Mouse (Mus musculus) stomach, postnatal 0 days (tissue): ENCODE data around the gene Zc3hav1l. TPM values are rescaled to one million over a fixed set of nuclear protein-coding genes. Genes with fewer than 3 reads are reported as not detected.

Experiments used
- ATAC-seq: fragments of 200-750 bp; cut with Nextera tagmentation; 2 replicates; pipeline ENCODE4 v1.8.0; 2017; ENCODE audit not compliant: low FRiP score, low TSS enrichment
- DNase-seq: peaks from one replicate; pipeline ENCODE4 v3.0.0-alpha.2; 2016; ENCODE audit warnings: low spot score
- H3K27ac ChIP-seq: fragments of 300-500 bp; sonication (generic); replicated peaks from 2 replicates; pipeline ENCODE4 v1.5.1; 2014; ENCODE audit warnings: mild to moderate bottlenecking, control low read depth
- H3K27me3 ChIP-seq: fragments of 300-500 bp; sonication (generic); 2 replicates; pipeline ENCODE4 v1.6.1; 2014; ENCODE audit warnings: low read length; ENCODE audit not compliant: control insufficient read depth, insufficient read depth
- H3K36me3 ChIP-seq: fragments of 300-500 bp; sonication (generic); 2 replicates; pipeline ENCODE4 v1.6.1; 2014; ENCODE audit warnings: low read length, mixed read lengths; ENCODE audit not compliant: control insufficient read depth, insufficient read depth
- H3K4me1 ChIP-seq: fragments of 300-500 bp; sonication (generic); replicated peaks from 2 replicates; pipeline ENCODE4 v1.6.1; 2014; ENCODE audit warnings: antibody characterized with exemption; ENCODE audit not compliant: control insufficient read depth, insufficient read depth
- H3K4me2 ChIP-seq: fragments of 300-500 bp; sonication (generic); replicated peaks from 2 replicates; pipeline ENCODE4 v1.6.1; 2014; ENCODE audit warnings: low read depth, mild to moderate bottlenecking, control low read depth, moderate library complexity
- H3K4me3 ChIP-seq: fragments of 300-500 bp; sonication (generic); 2 replicates; pipeline ENCODE4 v1.5.1; 2014; ENCODE audit warnings: low read depth, low read length, control low read depth
- H3K9ac ChIP-seq: fragments of 300-500 bp; sonication (generic); 2 replicates; pipeline ENCODE4 v1.6.1; 2014; ENCODE audit warnings: mild to moderate bottlenecking, low read length, control low read depth, mixed read lengths
- H3K9me3 ChIP-seq: fragments of 300-500 bp; sonication (generic); 2 replicates; pipeline ENCODE4 v1.6.1; 2016; ENCODE audit warnings: low read length; ENCODE audit not compliant: control insufficient read depth
- CTCF ChIP-seq: IDR thresholded peaks from 2 replicates; pipeline ENCODE4 v1.5.1; 2016; ENCODE audit warnings: antibody characterized with exemption, low read depth, mild to moderate bottlenecking, moderate library complexity
- EP300 ChIP-seq: optimal IDR thresholded peaks from 2 replicates; pipeline ENCODE3; 2016; ENCODE audit warnings: antibody characterized with exemption
- WGBS: fragments of 180-500 bp; shearing (Covaris S2); extraction: QIAGEN DNeasy Blood & Tissue Kit; methylation state at CpG from one replicate; pipeline ENCODE4 v1.1.7; 2014; 5-methylcytosine and 5-hydroxymethylcytosine counted together
- polyA plus RNA-seq: library from polyadenylated mRNA; unstranded; fragments of >200 nt; fragmentation: Nextera tagmentation; extraction: Ambion mirVana; gene quantifications from 2 replicates; pipeline ENCODE4 v1.2.1, GENCODE M21; 2015

Gene Zc3hav1l
- polyA plus RNA-seq, 1 experiment from 2014 or later, result 2.3 TPM

DNA sequence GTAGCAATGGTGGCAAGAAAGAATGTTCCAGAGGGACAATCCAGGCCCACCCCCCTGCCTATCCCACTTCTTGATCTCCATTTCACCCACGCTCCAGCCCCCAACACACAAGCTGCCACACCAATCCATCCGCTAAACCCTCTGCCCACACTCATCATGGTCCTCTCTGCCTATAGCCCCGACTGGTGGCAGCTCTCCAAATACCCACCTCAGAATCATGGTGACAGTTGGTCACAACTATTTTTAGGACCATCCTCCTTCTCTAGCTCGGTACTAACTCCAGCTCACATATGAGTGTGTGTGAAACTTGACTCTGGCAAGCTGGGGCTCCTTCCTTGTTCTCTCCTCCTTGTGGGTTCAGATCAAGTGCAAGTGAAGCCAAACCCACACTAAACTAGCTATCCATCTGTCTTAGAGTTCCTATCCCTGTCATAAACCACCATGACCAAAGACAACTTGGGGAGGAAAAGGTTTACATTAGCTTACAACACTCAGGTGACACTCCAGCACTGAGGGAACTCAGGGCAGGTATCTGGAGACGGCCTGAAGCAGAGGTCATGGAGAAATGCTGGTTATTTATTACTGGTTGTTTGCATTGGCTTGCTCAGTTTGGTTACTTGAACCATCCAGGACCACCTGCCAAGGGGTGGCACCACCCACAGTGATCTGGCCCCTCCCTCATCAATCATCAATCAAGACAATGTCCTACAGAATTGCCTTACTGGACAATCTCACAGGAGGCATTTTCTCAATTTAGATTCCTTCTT, 35.5 kb downstream of the Zc3hav1l start:
- Histone ChIP-seq H3K27ac (no peak overlapping the region), H3K27me3 (no peaks in the 10 kb centered on the region), H3K4me2 (no peak overlapping the region), H3K9ac (no peak overlapping the region), H3K4me3 (no peak overlapping the region), H3K9me3 (no peaks in the 10 kb centered on the region), H3K36me3 (no peaks in the 10 kb centered on the region), H3K4me1 (no peaks in the 10 kb centered on the region)
- 73% methylated on average over 5 of the region's 5 CpGs for WGBS
- no peak for ATAC-seq
- TF ChIP-seq CTCF, result no peak
- no peak for TF ChIP-seq EP300
- DNase-seq, result no peak

DNA sequence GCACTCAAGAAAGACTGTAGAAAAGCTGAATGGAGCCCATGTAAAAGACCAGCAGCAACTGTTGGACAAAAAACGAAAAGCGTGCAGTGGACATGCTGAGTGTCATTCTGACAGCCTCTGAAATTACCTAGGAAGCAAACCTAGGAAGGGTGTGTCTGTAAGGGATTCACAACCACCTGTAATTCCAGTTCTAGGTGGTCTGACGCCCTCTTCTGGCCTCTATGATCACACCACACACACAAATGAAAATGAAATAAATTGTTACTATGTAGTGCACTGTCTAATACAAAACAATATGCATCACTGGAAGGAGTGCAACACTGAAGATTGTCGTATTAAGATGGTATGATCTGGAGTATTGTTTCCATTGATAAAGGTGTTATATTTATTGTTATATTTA, 37.2 kb downstream of the Zc3hav1l start:
- no peak overlapping the region for H3K4me3 ChIP-seq
- H3K27me3 ChIP-seq, result no peaks in the 10 kb centered on the region
- 66% methylated on average over 4 of the region's 4 CpGs for WGBS
- no peaks in the 10 kb centered on the region for H3K36me3 ChIP-seq
- H3K4me2 ChIP-seq, result no peak overlapping the region
- H3K4me1 ChIP-seq, result no peaks in the 10 kb centered on the region
- no peak overlapping the region for H3K9ac ChIP-seq
- no peak for TF ChIP-seq EP300
- peak; percentile 56 for TF ChIP-seq CTCF
- H3K9me3 ChIP-seq, result no peaks in the 10 kb centered on the region
- ATAC-seq (no peak), DNase-seq (no peak)
- H3K27ac ChIP-seq, result no peak overlapping the region

DNA sequence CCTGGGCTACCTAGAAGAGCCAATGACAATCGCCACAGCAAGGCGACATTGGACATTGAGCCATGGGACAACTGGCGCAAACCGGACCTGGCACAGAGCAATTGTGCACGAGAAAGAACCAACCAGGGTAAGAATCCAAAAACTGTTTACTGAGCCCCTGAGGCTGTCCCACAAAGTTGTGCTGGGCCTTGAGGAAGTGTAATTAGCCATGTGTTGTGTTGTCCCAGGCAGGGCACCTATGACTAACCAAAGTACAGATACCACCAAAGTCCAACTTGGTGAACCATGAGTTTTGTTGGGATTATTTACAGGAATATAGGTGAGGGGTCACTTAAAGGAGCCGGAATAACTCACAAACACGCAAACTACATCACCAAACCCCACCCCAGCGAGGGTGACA, 41.6 kb downstream of the Zc3hav1l start:
- Histone ChIP-seq H3K27me3 (no peaks in the 10 kb centered on the region), H3K4me3 (no peak overlapping the region), H3K36me3 (no peaks in the 10 kb centered on the region), H3K4me2 (no peak overlapping the region), H3K9ac (no peak overlapping the region), H3K4me1 (no peaks in the 10 kb centered on the region; the same call in 1 of the 2 replicates), H3K27ac (no peak overlapping the region), H3K9me3 (no peaks in the 10 kb centered on the region)
- ATAC-seq (no peak), DNase-seq (no peak)
- no peak for TF ChIP-seq CTCF
- no peak for TF ChIP-seq EP300
- 92% methylated on average over 8 of the region's 8 CpGs for WGBS

- no peak overlapping the region for H3K4me2 ChIP-seq
- no peaks in the 10 kb centered on the region for H3K36me3 ChIP-seq
- H3K9me3 ChIP-seq, result no peaks in the 10 kb centered on the region
- no peak overlapping the region for H3K27ac ChIP-seq
- TF ChIP-seq CTCF (no peak), EP300 (no peak)
- WGBS, result 85% methylated on average over 4 of the region's 4 CpGs
- H3K9ac ChIP-seq, result no peak overlapping the region
- no peak overlapping the region for H3K4me3 ChIP-seq
- ATAC-seq (no peak), DNase-seq (no peak)
- H3K27me3 ChIP-seq, result no peaks in the 10 kb centered on the region
- no peaks in the 10 kb centered on the region; the same call in 1 of the 2 replicates for H3K4me1 ChIP-seq
Measured at GRCm38 (mm10) chr6:38256793-38257192, 42.3 kb downstream of the Zc3hav1l start.

- H3K27me3 ChIP-seq, result no peaks in the 10 kb centered on the region
- TF ChIP-seq CTCF (no peak), EP300 (no peak)
- H3K9ac ChIP-seq, result no peak overlapping the region
- no peak for ATAC-seq
- no peaks in the 10 kb centered on the region; the same call in 1 of the 2 replicates for H3K4me1 ChIP-seq
- no peak overlapping the region for H3K4me3 ChIP-seq
- DNase-seq, result no peak
- H3K4me2 ChIP-seq, result no peak overlapping the region
- 81% methylated on average over 2 of the region's 2 CpGs for WGBS
- no peaks in the 10 kb centered on the region for H3K36me3 ChIP-seq
- no peaks in the 10 kb centered on the region for H3K9me3 ChIP-seq
- H3K27ac ChIP-seq, result no peak overlapping the region
Measured at GRCm38 (mm10) chr6:38255794-38256193, 43.3 kb downstream of the Zc3hav1l start.

DNA sequence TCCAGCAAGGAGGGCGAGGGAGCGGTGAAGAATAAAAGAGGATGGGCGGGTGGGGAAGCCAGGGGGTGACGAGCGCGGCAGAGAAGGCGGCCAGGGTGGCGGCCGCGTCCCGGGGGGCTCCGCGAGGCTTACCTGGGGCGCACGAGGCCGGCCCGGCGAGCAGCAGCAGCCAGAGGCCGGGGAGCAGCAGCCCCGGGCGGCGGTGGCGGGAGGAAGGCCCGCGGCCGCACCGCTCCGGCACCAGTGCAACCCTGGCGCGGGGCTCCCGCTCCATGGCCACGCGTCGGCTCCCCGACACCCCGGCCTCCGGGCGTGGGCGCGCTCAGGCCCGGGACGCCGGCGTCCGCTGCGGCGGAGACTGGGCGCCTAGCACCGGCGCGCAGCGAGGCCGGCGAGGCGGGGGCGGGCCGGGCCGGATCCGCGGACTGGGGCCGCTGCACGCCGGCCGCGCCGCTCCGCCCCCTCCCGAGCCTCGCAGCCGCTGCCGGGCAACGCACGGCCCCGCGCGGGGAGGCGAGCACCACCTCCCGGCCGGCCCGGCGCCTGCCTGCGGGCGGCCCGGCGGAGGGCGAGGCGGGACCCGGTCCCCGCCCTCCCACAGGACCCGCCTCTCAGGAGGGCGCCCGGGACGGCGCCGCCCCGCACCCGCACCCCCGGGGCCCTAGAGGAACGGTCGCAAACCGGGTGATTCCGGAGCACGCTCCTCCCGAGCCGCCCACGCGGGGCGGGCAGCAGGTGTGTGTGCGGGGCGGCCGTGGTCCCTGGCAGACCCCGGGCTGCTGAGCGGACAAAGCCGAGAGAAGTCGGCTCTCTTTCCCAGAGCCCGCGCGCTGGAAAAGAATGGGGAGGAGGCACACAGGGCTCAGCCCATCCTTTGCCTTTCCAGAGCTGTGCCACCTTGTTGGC, 45.1 kb downstream of the Zc3hav1l start, which contains the start of gene D630045J12Rik:
Gene D630045J12Rik (minus strand): TSS at position 274 of the 906 bp plus-strand sequence.
- peak; percentile 51 for TF ChIP-seq CTCF
- TF ChIP-seq EP300, result no peak
- peak within 1 kb of the TSS; percentile 71 for H3K9ac ChIP-seq
- peak within 1 kb of the TSS; percentile 98 for H3K4me2 ChIP-seq
- DNase-seq, result peak; percentile 84
- no peaks in the 10 kb centered on the region for H3K27me3 ChIP-seq
- no peaks in the 10 kb centered on the region for H3K9me3 ChIP-seq
- no peaks in the 10 kb centered on the region for H3K36me3 ChIP-seq
- peak; percentile 98 for ATAC-seq
- H3K4me1 ChIP-seq, result no peaks in the 10 kb centered on the region; the same call in 1 of the 2 replicates
- WGBS, result under 1% methylated on average over 79 of the region's 118 CpGs
- H3K27ac ChIP-seq, result peak within 1 kb of the TSS; percentile 69
- peak within 1 kb of the TSS; percentile 73 for H3K4me3 ChIP-seq
